Mouse (Mus musculus) cerebellum, postnatal 25 days (tissue): ENCODE measurements around the gene Tmco5b.

Experiments
- DNase-seq, 2 experiments: peaks; one replicate each; pipeline ENCODE4 v3.0.0; 2021; ENCODE audit warnings: mixed read lengths in 2 of 2

Gene Tmco5b

DNA sequence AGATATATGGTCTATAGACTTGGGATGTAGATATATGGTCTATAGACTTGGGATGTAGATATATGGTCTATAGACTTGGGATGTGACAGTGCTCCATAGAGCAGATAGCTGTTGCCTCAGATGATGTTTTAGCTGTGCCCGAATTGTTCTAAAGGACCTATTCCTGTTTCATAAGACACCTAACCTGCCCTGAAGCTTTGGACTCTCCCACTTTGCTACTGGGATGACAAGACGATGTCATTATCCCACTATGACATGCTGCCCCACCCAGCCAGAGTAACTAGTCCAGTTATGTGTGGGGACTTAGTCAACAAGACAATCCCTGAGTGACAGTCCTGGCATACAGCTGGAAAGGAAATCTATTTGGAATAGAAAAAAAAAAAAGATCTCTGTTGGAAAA, at the start of gene Tmco5b:
Gene Tmco5b (plus strand): TSS at position 301 of the 400 bp plus-strand sequence.
- DNase-seq: no peak

DNA sequence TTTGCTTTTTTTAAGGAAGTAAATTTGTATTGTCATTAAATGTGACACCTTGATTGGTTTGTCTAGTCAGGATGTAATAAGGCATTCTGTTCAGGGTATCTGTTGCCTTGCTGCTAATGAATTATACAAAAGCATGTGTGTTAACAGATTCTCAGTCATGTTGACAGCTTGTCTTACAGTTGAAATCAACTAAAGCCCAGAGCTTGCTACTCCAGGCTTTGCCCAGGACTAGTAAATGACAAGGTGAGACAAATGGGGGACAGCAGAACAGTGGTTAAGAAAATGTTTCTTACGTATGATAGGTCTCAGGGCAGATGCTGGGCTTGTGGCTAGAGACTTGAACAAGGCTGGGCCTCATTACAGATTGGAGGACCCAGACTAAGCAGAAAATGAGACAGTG, 48.5 kb upstream of the Tmco5b start:
- no peak for DNase-seq

DNA sequence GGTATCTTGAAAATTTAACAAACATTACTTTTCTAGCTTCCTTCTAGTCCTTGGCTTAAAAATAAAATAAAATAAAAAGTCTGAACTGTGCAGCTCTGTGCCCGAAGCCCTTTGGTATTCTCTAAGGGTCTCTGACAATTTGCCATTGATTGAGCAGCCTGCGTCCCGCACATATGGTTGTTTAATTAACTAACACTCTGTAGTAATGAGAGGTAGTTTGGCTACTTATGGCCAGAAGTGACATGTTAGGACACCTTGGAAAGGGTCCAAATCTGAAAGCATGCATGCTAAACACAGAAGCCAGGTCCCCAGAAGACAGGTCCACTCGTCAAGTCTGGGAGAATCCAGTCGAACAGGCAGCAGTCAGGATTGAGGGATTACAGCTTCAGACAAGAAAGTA, 46.7 kb upstream of the Tmco5b start:
- no peak for DNase-seq

DNA sequence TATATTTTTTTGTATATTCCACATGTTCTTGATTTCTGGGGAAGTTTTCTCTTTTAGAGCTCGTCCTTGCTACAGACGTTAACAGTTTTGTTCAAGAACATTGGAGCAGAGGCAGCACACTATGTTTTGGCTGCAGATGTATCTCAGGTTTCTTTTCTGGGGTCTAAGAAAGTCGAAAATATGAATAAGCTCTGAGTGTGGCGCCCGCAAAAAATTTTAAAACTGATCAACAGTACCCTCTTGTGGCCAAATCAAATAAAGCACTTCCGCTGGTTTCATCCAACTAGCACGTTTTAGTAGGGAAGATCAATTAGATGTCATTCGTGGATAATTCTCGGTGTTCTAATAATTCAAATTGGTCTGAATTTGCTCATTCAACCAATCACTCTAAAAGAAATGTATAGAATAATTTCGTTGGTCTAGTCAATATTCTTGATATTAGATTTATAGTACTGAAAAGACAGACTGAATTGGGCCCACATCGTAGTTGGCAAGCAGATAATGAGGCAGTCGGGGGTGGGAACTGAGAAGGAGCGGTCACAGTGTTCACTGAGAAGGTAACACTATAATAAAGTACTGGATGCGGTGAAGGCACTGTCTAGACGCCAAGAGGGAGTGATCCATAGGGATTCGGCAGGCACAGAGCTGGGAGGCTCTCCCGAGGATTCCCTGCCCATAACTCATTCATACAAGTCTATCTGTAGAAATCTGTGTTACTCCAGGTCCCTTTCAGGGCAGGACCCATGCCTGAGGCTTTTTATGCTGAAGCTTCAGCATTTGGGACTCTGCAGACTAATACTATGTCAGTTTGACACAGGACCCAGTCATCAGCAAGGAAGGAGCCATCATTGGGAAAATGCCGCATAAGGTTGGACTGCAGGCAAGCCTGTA, 17.1 kb downstream of the Tmco5b start:
- peak; percentile 18 to 48 for DNase-seq

DNA sequence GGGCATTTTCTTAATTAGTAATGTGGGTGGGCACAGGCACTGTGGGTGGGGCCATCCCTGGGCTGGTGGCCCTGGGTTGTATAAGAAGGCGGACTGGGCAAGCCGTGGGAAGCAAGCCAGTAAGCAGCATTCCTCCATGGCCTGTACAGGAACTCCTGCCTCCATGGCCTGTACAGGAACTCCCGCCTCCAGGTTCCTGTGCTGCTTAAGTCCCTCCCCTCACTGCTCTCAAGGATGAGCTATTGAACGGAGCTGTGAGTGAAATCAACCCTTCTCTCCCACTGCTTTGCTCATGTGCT, 17.7 kb downstream of the Tmco5b start:
- DNase-seq: no peak

DNA sequence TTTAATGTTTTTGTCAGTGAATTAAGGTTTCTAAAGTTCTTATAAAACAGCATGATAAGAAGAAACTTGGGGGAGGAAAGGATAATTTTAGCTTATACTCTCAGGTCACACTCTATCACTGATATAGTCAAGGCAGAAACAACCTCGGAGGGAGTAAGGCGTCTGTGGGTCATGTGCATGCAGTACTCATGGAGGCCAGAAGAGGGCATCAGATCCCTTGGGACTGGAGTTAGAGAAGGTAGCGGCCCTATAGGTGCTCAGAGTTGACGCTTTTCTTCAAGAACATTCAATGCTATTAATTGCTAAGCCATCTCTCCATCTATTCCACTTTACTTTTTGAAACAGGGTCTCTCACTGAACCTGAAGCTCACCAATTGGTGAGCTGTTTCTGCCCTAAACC, 19.8 kb downstream of the Tmco5b start:
- peak; percentile 80 to 90 for DNase-seq

DNA sequence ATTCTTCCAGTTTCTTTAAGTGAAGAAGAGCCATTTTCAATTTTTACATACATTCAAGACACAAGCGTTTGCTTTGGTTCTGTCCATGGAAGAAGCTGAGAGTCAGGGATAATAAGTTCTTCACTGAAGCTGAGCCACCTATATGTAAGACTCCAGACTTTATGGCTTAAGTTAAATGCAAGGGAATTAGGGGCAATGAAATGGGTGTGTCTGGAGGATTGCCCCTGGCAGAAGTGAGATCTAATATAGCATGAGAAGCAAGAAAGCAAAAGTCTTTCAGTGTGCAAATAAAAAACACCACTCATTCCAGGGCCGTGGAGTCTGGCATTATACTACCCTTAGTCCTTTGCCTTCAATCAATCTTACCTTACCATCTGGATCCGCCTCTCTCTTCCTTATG, 25.7 kb downstream of the Tmco5b start:
- DNase-seq: no peak

DNA sequence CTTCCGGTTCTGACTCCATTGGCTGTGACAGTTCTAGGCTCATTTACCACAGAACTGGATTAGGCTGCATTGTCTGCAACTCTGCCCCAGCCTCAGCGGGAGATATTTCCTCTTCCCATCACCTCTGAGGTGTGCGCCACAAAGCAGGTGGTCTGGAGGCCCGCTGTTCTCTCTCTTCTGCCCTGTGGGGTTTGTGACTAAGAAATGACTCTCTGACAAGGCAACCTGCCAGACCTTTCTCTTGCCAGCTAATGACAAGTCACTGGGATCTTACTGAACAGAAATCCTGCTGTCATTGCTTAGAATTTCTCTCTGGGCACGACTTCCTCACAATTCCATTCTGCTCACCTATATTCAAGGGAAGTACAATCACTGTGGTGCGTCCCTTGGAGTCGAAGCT, 37.5 kb downstream of the Tmco5b start:
- peak; percentile 75 to 82 for DNase-seq

DNA sequence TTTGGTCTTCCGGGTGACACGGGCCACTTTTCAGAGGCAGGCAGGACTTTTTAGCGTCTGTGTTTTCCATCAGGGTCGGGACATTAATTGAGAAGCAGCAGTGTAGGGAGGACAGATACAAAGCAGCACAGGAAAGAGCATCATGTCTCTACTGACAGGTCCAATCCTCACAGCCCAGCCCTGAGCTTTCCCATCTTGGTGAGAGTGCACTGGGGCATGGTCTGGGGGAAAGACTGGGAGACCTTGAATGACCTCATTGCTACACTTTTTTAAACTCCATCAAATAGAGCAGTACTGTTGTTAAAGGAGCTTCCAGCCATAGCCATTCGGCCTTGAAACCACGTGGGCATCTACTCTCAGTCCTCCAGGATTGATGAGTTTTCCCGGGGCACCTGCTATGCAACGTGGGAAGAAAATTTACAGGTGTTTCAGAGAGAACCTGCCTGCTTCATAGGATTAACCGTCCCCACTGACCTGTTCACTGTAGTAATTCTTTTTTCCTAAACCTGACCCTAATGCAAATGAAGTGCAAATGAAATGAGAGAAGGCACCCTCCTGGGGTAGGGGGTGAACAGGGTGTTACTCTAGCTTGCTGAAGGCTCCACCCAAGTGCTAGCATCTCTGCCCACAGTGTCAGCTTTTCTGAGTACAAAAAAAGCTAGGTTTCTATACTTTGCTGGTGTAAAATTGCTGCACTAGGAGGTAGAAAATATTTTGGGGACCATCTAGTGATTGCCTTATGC, 48.4 kb downstream of the Tmco5b start:
- DNase-seq: no peak

DNA sequence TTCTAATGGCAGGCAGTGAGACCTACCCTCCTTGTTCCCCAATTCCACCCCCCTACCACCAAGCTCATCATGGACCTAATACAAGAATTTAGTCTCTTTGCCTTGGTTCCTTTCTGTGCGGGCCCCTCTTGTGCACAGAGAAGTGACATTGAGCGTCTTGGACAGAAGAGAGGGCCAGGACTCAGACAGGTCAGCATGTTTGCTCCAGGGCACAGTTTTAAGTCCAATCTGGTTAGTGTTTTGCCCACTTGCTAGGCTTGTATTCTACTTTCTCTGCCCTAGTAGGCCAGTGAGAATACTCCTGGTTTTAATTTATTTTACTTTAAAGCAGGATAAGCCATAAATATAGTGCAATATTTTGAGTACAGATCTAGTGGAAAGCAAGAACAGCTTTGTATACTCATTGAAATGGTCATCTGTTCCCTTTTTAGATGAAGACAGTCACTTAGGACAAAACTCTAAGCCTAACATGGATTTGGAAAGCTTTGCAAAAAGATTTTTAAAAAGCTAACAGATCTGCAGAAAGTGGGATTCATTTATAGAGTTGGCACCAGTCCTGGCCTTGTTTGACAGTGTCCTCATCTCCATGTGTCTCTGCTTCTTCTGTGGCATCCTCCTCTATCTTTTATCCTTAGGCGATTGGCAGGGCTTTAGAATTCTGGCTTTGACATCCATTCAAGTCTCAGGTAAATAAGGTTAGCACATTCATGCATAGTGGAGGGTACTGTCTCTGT, 50.2 kb downstream of the Tmco5b start:
- no peak for DNase-seq

DNA sequence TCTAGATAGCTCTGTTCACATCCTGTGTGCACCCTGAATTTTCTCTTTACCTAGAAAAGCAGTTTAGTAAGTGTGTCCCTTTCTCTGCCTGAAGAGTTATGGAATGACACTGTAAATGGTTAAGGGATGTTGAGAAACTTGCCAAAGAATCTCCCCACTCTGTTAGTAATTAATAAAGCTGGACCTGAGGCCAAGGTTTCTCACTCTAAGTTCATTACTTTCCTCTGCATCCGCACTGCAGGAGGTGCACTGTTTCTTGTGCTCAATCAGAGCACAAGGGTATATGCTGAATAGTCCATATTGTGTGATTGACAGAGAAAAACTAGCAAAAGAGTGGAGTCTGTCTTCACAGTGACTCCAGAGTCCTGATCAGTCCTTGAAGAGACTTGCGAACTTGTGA, 59.0 kb downstream of the Tmco5b start:
- no peak for DNase-seq
